Mouse (Mus musculus): ENCODE results near the gene Bcl2l1.

GRCm38 (mm10) chr2:152734984-152735383, 96.5 kb downstream of the Bcl2l1 start:
- TF ChIP-seq CTCF (IDR thresholded peaks at IDR 0.05; ENCODE audit: insufficient read depth, low read length) (no peak), POLR2A (IDR thresholded peaks at IDR 0.05; ENCODE audit: borderline replicate concordance, extremely low read depth, low read depth, low read length) (peak; percentile 79; the same call in 1 of the 2 replicates)

Measured in lung, adult 2 months (tissue).